Mouse (Mus musculus) left cerebral cortex, postnatal 36 days (tissue): Measurements from ENCODE around the gene Olfr1079. TPM values are rescaled to one million over a fixed set of nuclear protein-coding genes. Genes with fewer than 3 reads are reported as not detected.
"Not testable (repeated sequence)": the region's sequence is repeated elsewhere in the genome, so short reads cannot be mapped to it uniquely, and the experiment has no call there.

Experiments used
- DNase-seq, 2 experiments: peaks; one replicate each; pipeline ENCODE4 v3.0.0; 2021 to 2022; ENCODE audit warnings: low spot score in 2 of 2, mixed read lengths in 1 of 2
- intact Hi-C: fragments of 180-260 bp; cut with DNase I; formaldehyde crosslinking; loops from one replicate; pipeline ENCODE4 v1.15.1; 2025
- total RNA-seq, 2 experiments: library from RNA; stranded (reverse); gene quantifications; 2 replicates each; pipeline ENCODE4 v1.2.3; 2021

The Olfr1079 gene
- total RNA-seq: not detected

- intact Hi-C loops: no loop called here
Observed at GRCm38 (mm10) chr2:86542380-86542779, at the start of gene Olfr1079. TSS of gene Olfr1079 (minus strand) at chr2:86542480.

GRCm38 (mm10) chr2:86558135-86558534, 15.9 kb upstream of the Olfr1079 start, which contains the start of gene Olfr1080:
TSS of gene Olfr1080 (minus strand) at chr2:86558235.
- intact Hi-C loops, DNase-seq: not testable (repeated sequence)

More at GRCm38 (mm10) chr2:86542380-86542779, at the start of gene Olfr1079:
- no peak for DNase-seq

DNA sequence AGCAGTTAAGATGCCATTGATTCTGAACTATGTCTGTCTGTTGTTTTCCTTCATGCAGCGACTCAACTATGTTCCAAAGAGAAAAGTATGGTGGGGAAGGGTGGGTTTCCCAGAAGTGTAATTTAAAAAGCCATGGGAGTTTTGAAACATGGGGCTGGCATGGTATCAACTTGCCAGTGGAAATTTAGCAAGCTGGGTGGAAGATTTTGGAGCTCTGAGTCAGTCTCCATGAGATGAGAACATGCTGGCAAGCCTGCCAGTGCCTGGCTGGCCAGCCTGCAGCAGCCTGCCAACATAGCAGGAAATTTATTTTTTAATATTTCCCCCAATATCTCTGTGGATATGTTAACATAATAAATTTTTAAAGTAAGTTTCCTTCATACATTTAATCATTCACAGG, 11.3 kb downstream of the Olfr1079 start:
- intact Hi-C loops: no loop called here
- DNase-seq: no peak

DNA sequence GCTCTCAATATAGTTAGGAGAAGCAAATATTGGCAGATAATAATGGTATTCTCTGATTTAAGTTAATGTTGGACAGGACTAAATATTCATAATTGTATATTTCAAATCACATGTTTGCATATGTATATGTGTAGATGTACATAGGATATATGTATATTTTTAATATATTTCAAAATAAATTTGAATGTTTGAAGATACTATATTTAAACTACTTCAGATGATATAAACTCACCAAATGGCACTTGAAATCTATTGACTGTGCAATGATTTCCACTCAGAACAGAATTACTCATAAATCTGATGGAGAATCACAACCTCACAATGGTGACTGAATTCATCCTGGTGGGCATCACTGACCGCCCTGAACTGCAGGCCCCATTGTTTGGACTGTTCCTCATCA, 34.1 kb downstream of the Olfr1079 start, which contains the start of gene Olfr1076:
Gene Olfr1076 (plus strand): TSS at position 301 of the 400 bp plus-strand sequence.
- intact Hi-C loops: no loop called here
- DNase-seq: no peak

- no peak for DNase-seq
- intact Hi-C loops: no loop called here
Observed at GRCm38 (mm10) chr2:86487286-86487685, 55.0 kb downstream of the Olfr1079 start, which contains the start of gene Olfr228. TSS of gene Olfr228 (minus strand) at chr2:86487386.

Other genes with a start within 250 kb of the Olfr1079 start
- gene Olfr1053, start 227.2 kb downstream of the Olfr1079 start, total RNA-seq: not detected
- not detected for gene Olfr1054, start 207.0 kb downstream of the Olfr1079 start, total RNA-seq
- not detected for gene Olfr1055, start 192.2 kb downstream of the Olfr1079 start, total RNA-seq
- gene Olfr1056, start 180.0 kb downstream of the Olfr1079 start, total RNA-seq: not detected
- gene Olfr1057, start 164.1 kb downstream of the Olfr1079 start, total RNA-seq: not detected
- not detected for gene Olfr1058, start 153.9 kb downstream of the Olfr1079 start, total RNA-seq
- gene Olfr1061, start 128.4 kb downstream of the Olfr1079 start, total RNA-seq: not detected
- not detected for gene Olfr1062, start 115.7 kb downstream of the Olfr1079 start, total RNA-seq
- gene Olfr1065, start 91.9 kb downstream of the Olfr1079 start, total RNA-seq: not detected
- not detected for gene Olfr1066, start 86.2 kb downstream of the Olfr1079 start, total RNA-seq
- not detected for gene Olfr228, start 55.1 kb downstream of the Olfr1079 start, total RNA-seq
- not detected for gene Olfr1076, start 34.0 kb downstream of the Olfr1079 start, total RNA-seq
- gene Olfr1080, start 15.8 kb upstream of the Olfr1079 start, total RNA-seq: not detected
- not detected for gene Olfr1082, start 56.5 kb upstream of the Olfr1079 start, total RNA-seq
- gene Olfr1084, start 97.2 kb upstream of the Olfr1079 start, total RNA-seq: not detected
- not detected for gene Olfr1085, start 119.5 kb upstream of the Olfr1079 start, total RNA-seq
- not detected for gene Olfr1086, start 137.6 kb upstream of the Olfr1079 start, total RNA-seq
- gene Olfr1087, start 155.9 kb upstream of the Olfr1079 start, total RNA-seq: not detected
- not detected for gene Olfr1089, start 191.2 kb upstream of the Olfr1079 start, total RNA-seq
- gene Olfr1090, start 216.5 kb upstream of the Olfr1079 start, total RNA-seq: not detected
- gene Olfr1093, start 240.0 kb upstream of the Olfr1079 start, total RNA-seq: not detected